Mouse (Mus musculus) erythroblast, embryonic 14.5 days (primary cell): ENCODE data around the gene Ptgis.

Source experiments
- GATA1 ChIP-seq: IDR thresholded peaks from 2 replicates; pipeline ENCODE4 v1.6.1; 2012; ENCODE audit warnings: low read length, inconsistent platforms, mixed read lengths
- TAL1 ChIP-seq: IDR thresholded peaks from 3 replicates; pipeline ENCODE4 v1.6.1; 2012; ENCODE audit warnings: low read length, inconsistent platforms, mixed read lengths

GRCm38 (mm10) chr2:167224194-167224593 is 16.2 kb downstream of the Ptgis start:
- TF ChIP-seq GATA1: no peak
- no peak for TF ChIP-seq TAL1
